Mouse (Mus musculus) mammary gland, adult 2 months (tissue): ENCODE results near the gene Fam216b. TPM values are rescaled to one million over a fixed set of nuclear protein-coding genes. Genes with fewer than 3 reads are reported as not detected.

Source experiments
- polyA plus RNA-seq: library from polyadenylated mRNA; depleted of rRNA; stranded (reverse); fragments of >200 nt; gene quantifications from 2 replicates; pipeline ENCODE4 v1.2.3, GENCODE M21; 2012; ENCODE audit warnings: low replicate concordance; rRNA removed

Fam216b gene
- polyA plus RNA-seq = not detected in 2 replicates

GRCm38 (mm10) chr14:78088907-78089306, at the start of gene Fam216b:
Fam216b (minus strand) TSS chr14:78089007.

Other genes with a start within 250 kb of the Fam216b start
- 29.1 and 31.1 TPM in 2 replicates for gene Dnajc15, start 213.9 kb downstream of the Fam216b start, polyA plus RNA-seq
- 18.8 and 59.5 TPM in 2 replicates for gene Epsti1, start 184.8 kb downstream of the Fam216b start, polyA plus RNA-seq
- 0.53 and 1.9 TPM in 2 replicates for gene Tnfsf11, start 219.0 kb upstream of the Fam216b start, polyA plus RNA-seq